Mouse (Mus musculus): Measurements from ENCODE around the gene Phrf1. TPM values are rescaled to one million over a fixed set of nuclear protein-coding genes. Genes with fewer than 3 reads are reported as not detected.

The Phrf1 gene
- polyA plus RNA-seq, 1 experiment from 2014 or later, result 59.5 TPM

GRCm38 (mm10) chr7:141261480-141261879 is 32.9 kb downstream of the Phrf1 start:
- H3K9ac ChIP-seq (replicated peaks; ENCODE audit: low read depth, low read length), result no peak overlapping the region
- no peak for ATAC-seq (ENCODE audit: low read depth)
- WGBS, result 94% methylated on average over 3 of the region's 3 CpGs
- no peaks in the 10 kb centered on the region for H3K27me3 ChIP-seq (ENCODE audit: control insufficient read depth, insufficient read depth, low read length)
- no peak overlapping the region for H3K4me2 ChIP-seq (ENCODE audit: low read depth, low read length)
- H3K9me3 ChIP-seq (ENCODE audit: control insufficient read depth, low read length), result no peaks in the 10 kb centered on the region
- no peak overlapping the region for H3K27ac ChIP-seq (ENCODE audit: low read depth, low read length)
- peaks cover 74% of the 10 kb centered on the region for H3K36me3 ChIP-seq (ENCODE audit: control insufficient read depth, insufficient read depth, low read length)
- no peaks in the 10 kb centered on the region for H3K4me1 ChIP-seq (ENCODE audit: control insufficient read depth, insufficient read depth, low read length)
- H3K4me3 ChIP-seq (ENCODE audit: low read depth, low read length), result no peak overlapping the region

DNA sequence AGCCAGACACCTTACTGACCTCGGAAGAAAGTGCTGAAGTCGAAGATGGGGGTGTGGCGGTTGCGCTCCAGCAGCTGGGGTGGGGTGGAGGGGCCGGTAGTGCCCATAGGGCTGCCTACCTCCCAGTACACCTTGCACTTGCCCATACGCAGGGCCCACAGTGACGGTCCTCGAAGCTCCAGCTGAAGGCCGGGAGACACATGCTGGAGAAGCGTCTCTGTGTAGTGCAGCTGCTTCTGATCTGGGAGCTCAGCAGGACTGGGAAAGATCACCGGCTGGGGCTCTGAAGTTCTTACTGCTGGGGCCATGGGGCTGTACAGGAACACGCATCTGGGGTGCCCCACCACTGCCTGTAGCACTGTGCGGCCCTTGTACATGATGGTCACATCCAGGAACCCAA is 35.1 kb downstream of the Phrf1 start:
- 93% methylated on average over 13 of the region's 13 CpGs for WGBS
- no peaks in the 10 kb centered on the region for H3K9me3 ChIP-seq (ENCODE audit: control insufficient read depth, low read length)
- no peak overlapping the region for H3K4me3 ChIP-seq (ENCODE audit: low read depth, low read length)
- ATAC-seq (ENCODE audit: low read depth), result no peak
- H3K27ac ChIP-seq (ENCODE audit: low read depth, low read length), result no peak overlapping the region
- no peaks in the 10 kb centered on the region for H3K4me1 ChIP-seq (ENCODE audit: control insufficient read depth, insufficient read depth, low read length)
- no peak overlapping the region for H3K9ac ChIP-seq (replicated peaks; ENCODE audit: low read depth, low read length)
- peaks cover 52% of the 10 kb centered on the region for H3K36me3 ChIP-seq (ENCODE audit: control insufficient read depth, insufficient read depth, low read length)
- H3K4me2 ChIP-seq (ENCODE audit: low read depth, low read length), result no peak overlapping the region
- no peaks in the 10 kb centered on the region for H3K27me3 ChIP-seq (ENCODE audit: control insufficient read depth, insufficient read depth, low read length)

GRCm38 (mm10) chr7:141264041-141264700 is 35.6 kb downstream of the Phrf1 start:
- Histone ChIP-seq H3K4me2 (ENCODE audit: low read depth, low read length) (no peak overlapping the region), H3K4me1 (ENCODE audit: control insufficient read depth, insufficient read depth, low read length) (no peaks in the 10 kb centered on the region), H3K36me3 (ENCODE audit: control insufficient read depth, insufficient read depth, low read length) (peaks cover 47% of the 10 kb centered on the region), H3K4me3 (ENCODE audit: low read depth, low read length) (no peak overlapping the region), H3K9ac (replicated peaks; ENCODE audit: low read depth, low read length) (no peak overlapping the region), H3K27me3 (ENCODE audit: control insufficient read depth, insufficient read depth, low read length) (no peaks in the 10 kb centered on the region), H3K27ac (ENCODE audit: low read depth, low read length) (no peak overlapping the region), H3K9me3 (ENCODE audit: control insufficient read depth, low read length) (no peaks in the 10 kb centered on the region)
- ATAC-seq (ENCODE audit: low read depth), result no peak
- WGBS, result 78% methylated on average over 11 of the region's 11 CpGs

DNA sequence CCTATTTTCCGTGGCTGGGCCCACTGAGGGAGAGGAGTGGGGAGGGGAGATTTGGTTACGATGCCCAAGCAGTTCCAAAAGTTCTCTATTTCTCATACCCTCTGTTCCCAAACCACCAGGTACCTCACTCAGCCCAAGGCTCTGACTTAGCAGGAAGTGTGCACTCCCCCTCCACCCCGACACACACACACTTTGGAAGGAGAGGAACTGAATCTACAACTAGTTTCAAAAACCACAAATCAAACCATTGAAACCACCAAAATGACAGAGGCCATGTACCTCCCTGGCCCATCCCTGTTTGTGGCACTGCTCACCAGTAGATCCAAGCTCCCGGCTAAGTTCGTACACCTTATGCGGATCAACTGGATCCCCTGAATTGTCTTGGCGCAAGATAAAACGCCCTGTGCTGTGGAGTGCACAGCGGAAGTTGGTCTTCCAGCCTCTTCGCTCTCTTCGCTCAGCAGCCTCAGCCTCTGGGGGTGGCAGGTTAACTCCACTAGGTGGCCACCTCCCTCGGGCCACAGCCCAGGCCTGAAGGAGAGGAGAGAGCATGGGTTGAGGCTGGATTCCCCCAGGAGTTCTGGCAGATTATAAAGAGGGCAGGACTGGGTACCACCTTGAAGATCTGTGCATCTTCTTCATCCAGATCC is 36.3 kb downstream of the Phrf1 start:
- H3K4me3 ChIP-seq (ENCODE audit: low read depth, low read length), result no peak overlapping the region
- no peak overlapping the region for H3K4me2 ChIP-seq (ENCODE audit: low read depth, low read length)
- no peaks in the 10 kb centered on the region for H3K27me3 ChIP-seq (ENCODE audit: control insufficient read depth, insufficient read depth, low read length)
- no peak overlapping the region for H3K27ac ChIP-seq (ENCODE audit: low read depth, low read length)
- no peaks in the 10 kb centered on the region for H3K4me1 ChIP-seq (ENCODE audit: control insufficient read depth, insufficient read depth, low read length)
- peaks cover 40% of the 10 kb centered on the region for H3K36me3 ChIP-seq (ENCODE audit: control insufficient read depth, insufficient read depth, low read length)
- H3K9me3 ChIP-seq (ENCODE audit: control insufficient read depth, low read length), result no peaks in the 10 kb centered on the region
- WGBS, result 46% methylated on average over 12 of the region's 12 CpGs
- no peak overlapping the region for H3K9ac ChIP-seq (replicated peaks; ENCODE audit: low read depth, low read length)
- peak; percentile 25; the same call in 1 of the 2 replicates for ATAC-seq (ENCODE audit: low read depth)

DNA sequence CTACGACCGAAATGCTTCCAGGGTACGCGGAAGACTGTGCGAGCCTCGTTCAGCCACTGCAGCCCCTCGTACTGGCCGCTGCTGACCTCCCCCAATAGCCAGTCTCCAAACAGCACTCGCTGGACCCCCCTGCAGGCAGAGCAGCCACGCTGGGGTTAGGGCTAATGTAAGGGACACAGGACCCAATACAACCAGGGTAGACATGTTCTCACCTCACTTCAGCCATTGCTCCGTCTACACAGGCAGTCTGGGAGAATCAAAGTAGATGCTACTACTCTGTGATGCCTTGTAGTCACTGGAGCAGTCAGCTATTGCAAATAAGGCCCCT is 36.8 kb downstream of the Phrf1 start:
- no peaks in the 10 kb centered on the region for H3K9me3 ChIP-seq (ENCODE audit: control insufficient read depth, low read length)
- no peak overlapping the region for H3K4me2 ChIP-seq (ENCODE audit: low read depth, low read length)
- peaks cover 35% of the 10 kb centered on the region for H3K36me3 ChIP-seq (ENCODE audit: control insufficient read depth, insufficient read depth, low read length)
- no peak for ATAC-seq (ENCODE audit: low read depth)
- no peaks in the 10 kb centered on the region for H3K4me1 ChIP-seq (ENCODE audit: control insufficient read depth, insufficient read depth, low read length)
- WGBS, result 32% methylated on average over 11 of the region's 11 CpGs
- no peaks in the 10 kb centered on the region for H3K27me3 ChIP-seq (ENCODE audit: control insufficient read depth, insufficient read depth, low read length)
- H3K4me3 ChIP-seq (ENCODE audit: low read depth, low read length), result no peak overlapping the region
- no peak overlapping the region for H3K9ac ChIP-seq (replicated peaks; ENCODE audit: low read depth, low read length)
- H3K27ac ChIP-seq (ENCODE audit: low read depth, low read length), result no peak overlapping the region

DNA sequence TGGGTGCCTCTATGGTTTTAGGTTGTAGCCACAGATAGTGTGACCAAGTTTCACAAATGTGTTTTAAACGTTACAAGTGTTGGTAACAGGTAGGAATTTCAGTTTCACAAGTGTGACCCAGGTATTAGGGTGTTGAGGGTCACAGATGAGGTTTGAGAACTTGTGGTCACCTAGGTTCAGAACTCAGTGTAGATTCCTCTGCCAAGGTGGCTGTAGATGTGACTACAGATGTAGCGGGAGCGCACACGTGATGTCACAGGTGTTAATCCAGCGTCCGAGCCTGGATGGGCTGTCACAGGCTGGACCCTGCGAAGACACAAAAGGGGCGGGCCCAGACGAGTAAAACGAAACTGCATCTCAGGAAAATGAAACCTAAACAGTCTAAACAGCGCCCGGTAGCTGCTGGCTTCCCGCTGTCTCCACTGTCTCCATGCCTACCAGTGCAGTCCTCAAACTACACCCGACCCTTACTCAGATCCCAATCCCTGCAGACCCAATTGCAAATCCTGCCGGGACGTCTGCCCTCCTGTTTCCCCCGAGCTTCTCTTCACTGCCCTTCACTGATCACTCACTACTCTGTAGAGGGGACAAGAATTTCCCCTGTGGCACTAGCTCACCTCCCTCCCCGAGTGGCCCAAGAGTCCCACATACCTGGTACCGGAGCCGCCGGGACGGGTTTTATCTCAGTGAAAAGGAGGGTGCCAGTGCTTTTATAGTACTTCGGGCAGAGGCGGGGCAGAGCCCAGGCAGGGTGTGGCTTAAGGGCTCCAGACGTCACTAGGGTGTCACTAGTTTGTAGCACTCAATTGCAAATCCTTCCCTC is 37.4 kb downstream of the Phrf1 start, which contains the start of gene Irf7:
TSS of gene Irf7 (minus strand) at position 743 of the 823 bp plus-strand sequence.
- peaks cover 29% of the 10 kb centered on the region for H3K36me3 ChIP-seq (ENCODE audit: control insufficient read depth, insufficient read depth, low read length)
- 15% methylated on average over 25 of the region's 25 CpGs for WGBS
- no peaks in the 10 kb centered on the region for H3K4me1 ChIP-seq (ENCODE audit: control insufficient read depth, insufficient read depth, low read length)

DNA sequence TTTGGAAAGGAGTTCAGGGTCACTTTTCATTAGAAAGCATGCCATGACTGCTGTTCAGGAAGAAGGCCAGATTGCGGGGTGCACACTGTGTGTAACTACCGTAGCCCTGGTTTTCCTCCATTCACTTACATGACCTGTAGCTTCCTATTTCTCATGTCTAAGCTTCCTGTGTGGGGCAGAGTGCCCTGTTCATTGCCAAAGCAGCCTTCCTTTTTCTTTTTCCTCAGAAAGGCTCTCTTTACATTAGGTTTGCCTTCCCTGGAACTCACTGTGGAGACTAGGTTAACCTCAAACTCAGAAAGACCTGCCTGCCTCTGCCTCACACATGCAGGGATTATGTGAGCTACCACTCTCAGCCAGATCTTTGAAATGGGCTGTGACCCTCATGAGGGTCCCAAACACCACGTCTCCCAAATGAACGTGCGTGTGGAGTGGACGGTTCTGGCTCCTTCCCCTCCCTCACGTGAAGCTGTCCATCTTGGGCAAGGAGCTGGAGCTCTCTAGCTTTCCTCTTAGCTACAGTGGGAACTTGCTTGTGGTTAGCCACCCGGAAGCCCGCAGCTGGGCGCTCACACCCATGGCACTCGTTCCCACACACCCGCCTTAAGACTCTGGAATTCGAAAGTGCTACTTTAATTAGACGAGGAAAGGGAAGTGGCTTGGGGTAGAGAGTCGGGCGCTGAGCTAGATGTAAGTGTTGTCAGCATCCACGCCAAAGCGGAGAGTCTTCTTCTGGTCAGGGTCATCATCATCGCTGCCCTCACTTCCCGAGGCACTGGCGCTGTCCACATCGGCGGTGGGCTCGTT is 40.1 kb downstream of the Phrf1 start:
- Histone ChIP-seq H3K4me2 (ENCODE audit: low read depth, low read length) (no peak overlapping the region), H3K36me3 (ENCODE audit: control insufficient read depth, insufficient read depth, low read length) (peaks cover 4% of the 10 kb centered on the region), H3K27ac (ENCODE audit: low read depth, low read length) (no peak overlapping the region), H3K4me1 (ENCODE audit: control insufficient read depth, insufficient read depth, low read length) (no peaks in the 10 kb centered on the region), H3K9me3 (ENCODE audit: control insufficient read depth, low read length) (no peaks in the 10 kb centered on the region), H3K9ac (replicated peaks; ENCODE audit: low read depth, low read length) (no peak overlapping the region), H3K4me3 (ENCODE audit: low read depth, low read length) (no peak overlapping the region), H3K27me3 (ENCODE audit: control insufficient read depth, insufficient read depth, low read length) (no peaks in the 10 kb centered on the region)
- ATAC-seq (ENCODE audit: low read depth), result no peak
- 78% methylated on average over 24 of the region's 24 CpGs for WGBS

More for the DNA sequence above, 37.4 kb downstream of the Phrf1 start, which contains the start of gene Irf7:
- no peaks in the 10 kb centered on the region for H3K27me3 ChIP-seq (ENCODE audit: control insufficient read depth, insufficient read depth, low read length)
- H3K27ac ChIP-seq (ENCODE audit: low read depth, low read length), result no peak within 1 kb of the TSS
- peak within 1 kb of the TSS; percentile 26; the same call in 1 of the 2 replicates for H3K9ac ChIP-seq (replicated peaks; ENCODE audit: low read depth, low read length)
- peak within 1 kb of the TSS; percentile 21 for H3K4me3 ChIP-seq (ENCODE audit: low read depth, low read length)
- no peaks in the 10 kb centered on the region for H3K9me3 ChIP-seq (ENCODE audit: control insufficient read depth, low read length)
- ATAC-seq (ENCODE audit: low read depth), result peak; percentile 50; the same call in 1 of the 2 replicates
- H3K4me2 ChIP-seq (ENCODE audit: low read depth, low read length), result peak within 1 kb of the TSS; percentile 40

DNA sequence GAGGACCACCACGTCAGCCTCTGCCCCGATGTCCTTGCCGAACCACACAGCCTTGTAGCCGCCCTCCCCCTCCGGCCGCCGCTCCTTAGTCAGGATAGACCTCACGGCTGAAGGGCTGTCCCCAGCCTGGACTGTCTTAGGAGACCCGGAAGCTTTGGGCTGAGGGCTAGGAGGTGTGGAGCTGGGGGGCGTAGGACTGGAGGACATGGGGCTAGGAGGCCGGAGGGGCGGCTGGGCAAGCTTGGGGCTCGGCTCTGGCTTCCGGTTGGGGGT is 40.6 kb downstream of the Phrf1 start:
- Histone ChIP-seq H3K4me1 (ENCODE audit: control insufficient read depth, insufficient read depth, low read length) (no peaks in the 10 kb centered on the region), H3K9ac (replicated peaks; ENCODE audit: low read depth, low read length) (no peak overlapping the region), H3K9me3 (ENCODE audit: control insufficient read depth, low read length) (no peaks in the 10 kb centered on the region), H3K27ac (ENCODE audit: low read depth, low read length) (no peak overlapping the region), H3K4me2 (ENCODE audit: low read depth, low read length) (no peak overlapping the region), H3K36me3 (ENCODE audit: control insufficient read depth, insufficient read depth, low read length) (no peaks in the 10 kb centered on the region), H3K27me3 (ENCODE audit: control insufficient read depth, insufficient read depth, low read length) (no peaks in the 10 kb centered on the region), H3K4me3 (ENCODE audit: low read depth, low read length) (no peak overlapping the region)
- 76% methylated on average over 14 of the region's 14 CpGs for WGBS
- ATAC-seq (ENCODE audit: low read depth), result no peak

All from neural tube, embryonic 14.5 days (tissue).